Mouse (Mus musculus) spleen, adult 2 months (tissue): Measurements from ENCODE around the gene Lmbrd2. TPM values are rescaled to one million over a fixed set of nuclear protein-coding genes. Genes with fewer than 3 reads are reported as not detected.
"Not testable (repeated sequence)": the region's sequence is repeated elsewhere in the genome, so short reads cannot be mapped to it uniquely, and the experiment has no call there.

ENCODE experiments used
- DNase-seq, 2 experiments: peaks; one replicate each; pipeline versions ENCODE4 v3.0.0 to v3.0.0-alpha.2; 2012 to 2021; ENCODE audit warnings: low spot score in 2 of 2, low read depth in 1 of 2
- H3K27ac ChIP-seq: fragments of 200-500 bp; 2 replicates; pipeline ENCODE4 v1.5.1; 2012; ENCODE audit warnings: low read length, inconsistent platforms; ENCODE audit not compliant: insufficient read depth
- H3K27me3 ChIP-seq: fragments of 200-500 bp; 2 replicates; pipeline ENCODE4 v1.6.1; 2012; ENCODE audit warnings: mild to moderate bottlenecking, moderate library complexity, low read length, inconsistent platforms; ENCODE audit not compliant: control insufficient read depth, insufficient read depth
- H3K36me3 ChIP-seq: fragments of 200-500 bp; 2 replicates; pipeline ENCODE4 v1.6.1; 2012; ENCODE audit warnings: mild to moderate bottlenecking, low read length, inconsistent platforms; ENCODE audit not compliant: control insufficient read depth, insufficient read depth
- H3K4me1 ChIP-seq: fragments of 200-500 bp; 2 replicates; pipeline ENCODE4 v1.6.1; 2011; ENCODE audit warnings: inconsistent platforms; ENCODE audit not compliant: control insufficient read depth, insufficient read depth, insufficient read length
- H3K4me3 ChIP-seq: fragments of 200-500 bp; 2 replicates; pipeline ENCODE4 v1.5.1; 2011; ENCODE audit warnings: mild to moderate bottlenecking, inconsistent platforms; ENCODE audit not compliant: insufficient read depth, insufficient read length; ENCODE audit errors: extremely low read depth
- CTCF ChIP-seq: fragments of 200-500 bp; IDR thresholded peaks from 2 replicates; pipeline ENCODE4 v1.5.1; 2011; ENCODE audit warnings: mild to moderate bottlenecking, inconsistent platforms; ENCODE audit not compliant: insufficient read depth, insufficient read length, insufficient replicate concordance; ENCODE audit errors: extremely low read depth
- POLR2A ChIP-seq: fragments of 200-500 bp; IDR thresholded peaks from 2 replicates; pipeline ENCODE4 v1.6.1; 2011; ENCODE audit warnings: low read depth, low read length, inconsistent platforms
- WGBS: fragments of 180-500 bp; shearing (Covaris S2); methylation state at CpG from one replicate; pipeline ENCODE4 v1.1.7; 2018; 5-methylcytosine and 5-hydroxymethylcytosine counted together
- polyA plus RNA-seq: library from polyadenylated mRNA; depleted of rRNA; stranded (reverse); fragments of >200 nt; gene quantifications from 2 replicates; pipeline ENCODE4 v1.2.3, GENCODE M21; 2012; rRNA removed

The Lmbrd2 gene
- polyA plus RNA-seq, 1 experiment, result 5.6 TPM

GRCm38 (mm10) chr15:9216446-9216845, 76.1 kb downstream of the Lmbrd2 start:
- TF ChIP-seq POLR2A (no peak), CTCF (no peak)
- Histone ChIP-seq H3K36me3 (no peaks in the 10 kb centered on the region), H3K27ac (no peak overlapping the region), H3K27me3 (no peaks in the 10 kb centered on the region), H3K4me1 (no peaks in the 10 kb centered on the region), H3K4me3 (no peak overlapping the region)
- 91% methylated on average over 5 of the region's 5 CpGs for WGBS
- DNase-seq, result no peak

- not testable (repeated sequence) for DNase-seq, H3K27me3 ChIP-seq
- 71% methylated on average over 4 of the region's 4 CpGs for WGBS
These were observed 90.6 kb downstream of the Lmbrd2 start for GRCm38 (mm10) chr15:9230917-9231316.

DNA sequence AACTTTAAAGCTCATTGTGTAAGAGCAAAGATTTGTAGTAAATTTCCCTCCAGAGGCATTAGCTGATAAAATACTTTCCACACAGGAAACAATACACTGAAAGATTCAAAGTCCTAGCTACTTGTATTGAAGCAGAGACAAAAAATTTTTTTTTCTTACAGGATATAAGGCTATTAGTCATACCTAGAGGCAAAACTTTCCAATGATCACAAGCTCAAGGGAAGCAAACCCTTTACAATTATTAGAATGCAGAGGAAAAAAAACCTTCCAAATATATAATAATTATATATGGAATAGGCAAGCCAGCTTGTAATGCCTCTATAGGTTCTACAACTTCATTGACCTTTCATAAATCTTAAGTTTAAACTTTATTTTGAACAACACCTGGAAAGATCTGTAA, 106.0 kb downstream of the Lmbrd2 start:
- no peak overlapping the region for H3K27ac ChIP-seq
- H3K4me1 ChIP-seq, result no peaks in the 10 kb centered on the region
- TF ChIP-seq CTCF, result no peak
- no peak for TF ChIP-seq POLR2A
- no peak for DNase-seq
- no peak overlapping the region for H3K4me3 ChIP-seq
- no peaks in the 10 kb centered on the region for H3K27me3 ChIP-seq
- no peaks in the 10 kb centered on the region for H3K36me3 ChIP-seq

More at GRCm38 (mm10) chr15:9230917-9231316, 90.6 kb downstream of the Lmbrd2 start:
- not testable (repeated sequence) for H3K4me1 ChIP-seq, H3K36me3 ChIP-seq, H3K4me3 ChIP-seq, H3K27ac ChIP-seq

Other genes starting within 250 kb of the Lmbrd2 start
- 0.07 and 0.14 TPM in 2 replicates for gene Ranbp3l, start 172.6 kb upstream of the Lmbrd2 start, polyA plus RNA-seq
- 11.6 and 12.9 TPM in 2 replicates for gene Nadk2, start 69.3 kb upstream of the Lmbrd2 start, polyA plus RNA-seq
- 2.5 TPM in 2 replicates for gene Skp2, start 14.9 kb downstream of the Lmbrd2 start, polyA plus RNA-seq
- 0.04 TPM in 1 of 2 replicates, not detected in the other for gene Ugt3a1, start 136.3 kb downstream of the Lmbrd2 start, polyA plus RNA-seq
- gene Ugt3a2, start 195.0 kb downstream of the Lmbrd2 start, polyA plus RNA-seq, result 0.06 TPM in 1 of 2 replicates, not detected in the other